Mouse (Mus musculus) embryonic facial prominence, embryonic 12.5 days (tissue): Measurements from ENCODE around the gene Ppp1r16b. TPM values are rescaled to one million over a fixed set of nuclear protein-coding genes. Genes with fewer than 3 reads are reported as not detected.

Experiments used
- ATAC-seq: fragments of 200-750 bp; cut with Nextera tagmentation; 2 replicates; pipeline ENCODE4 v1.8.0; 2017; ENCODE audit not compliant: insufficient number of reproducible peaks, insufficient read depth, low FRiP score, low TSS enrichment
- H3K27ac ChIP-seq: fragments of 300-500 bp; sonication (generic); 2 replicates; pipeline ENCODE4 v1.5.1; 2016; ENCODE audit warnings: mild to moderate bottlenecking
- H3K27me3 ChIP-seq: fragments of 300-500 bp; sonication (generic); 2 replicates; pipeline ENCODE4 v1.6.1; 2016; ENCODE audit warnings: mild to moderate bottlenecking, moderate library complexity
- H3K36me3 ChIP-seq: fragments of 300-500 bp; sonication (generic); 2 replicates; pipeline ENCODE4 v1.6.1; 2016; ENCODE audit warnings: mild to moderate bottlenecking
- H3K4me1 ChIP-seq: fragments of 300-500 bp; sonication (generic); 2 replicates; pipeline ENCODE4 v1.6.1; 2016
- H3K4me2 ChIP-seq: fragments of 300-500 bp; sonication (generic); replicated peaks from 2 replicates; pipeline ENCODE4 v1.6.1; 2016; ENCODE audit warnings: mild to moderate bottlenecking, moderate library complexity
- H3K4me3 ChIP-seq: fragments of 300-500 bp; sonication (generic); 2 replicates; pipeline ENCODE4 v1.5.1; 2016; ENCODE audit warnings: mild to moderate bottlenecking
- H3K9ac ChIP-seq: fragments of 300-500 bp; sonication (generic); 2 replicates; pipeline ENCODE4 v1.6.1; 2016; ENCODE audit warnings: mild to moderate bottlenecking, moderate library complexity
- H3K9me3 ChIP-seq: fragments of 300-500 bp; sonication (generic); 2 replicates; pipeline ENCODE4 v1.6.1; 2016; ENCODE audit warnings: mild to moderate bottlenecking, moderate library complexity
- WGBS: fragments of 180-500 bp; shearing (Covaris S2); methylation state at CpG from one replicate; pipeline ENCODE4 v1.1.7; 2016; 5-methylcytosine and 5-hydroxymethylcytosine counted together
- polyA plus RNA-seq: library from polyadenylated mRNA; unstranded; fragments of >200 nt; fragmentation: Nextera tagmentation; extraction: Ambion mirVana; gene quantifications from 2 replicates; pipeline ENCODE4 v1.2.1, GENCODE M21; 2016

Gene Ppp1r16b
- polyA plus RNA-seq, 1 experiment from 2014 or later: 2.5 TPM

DNA sequence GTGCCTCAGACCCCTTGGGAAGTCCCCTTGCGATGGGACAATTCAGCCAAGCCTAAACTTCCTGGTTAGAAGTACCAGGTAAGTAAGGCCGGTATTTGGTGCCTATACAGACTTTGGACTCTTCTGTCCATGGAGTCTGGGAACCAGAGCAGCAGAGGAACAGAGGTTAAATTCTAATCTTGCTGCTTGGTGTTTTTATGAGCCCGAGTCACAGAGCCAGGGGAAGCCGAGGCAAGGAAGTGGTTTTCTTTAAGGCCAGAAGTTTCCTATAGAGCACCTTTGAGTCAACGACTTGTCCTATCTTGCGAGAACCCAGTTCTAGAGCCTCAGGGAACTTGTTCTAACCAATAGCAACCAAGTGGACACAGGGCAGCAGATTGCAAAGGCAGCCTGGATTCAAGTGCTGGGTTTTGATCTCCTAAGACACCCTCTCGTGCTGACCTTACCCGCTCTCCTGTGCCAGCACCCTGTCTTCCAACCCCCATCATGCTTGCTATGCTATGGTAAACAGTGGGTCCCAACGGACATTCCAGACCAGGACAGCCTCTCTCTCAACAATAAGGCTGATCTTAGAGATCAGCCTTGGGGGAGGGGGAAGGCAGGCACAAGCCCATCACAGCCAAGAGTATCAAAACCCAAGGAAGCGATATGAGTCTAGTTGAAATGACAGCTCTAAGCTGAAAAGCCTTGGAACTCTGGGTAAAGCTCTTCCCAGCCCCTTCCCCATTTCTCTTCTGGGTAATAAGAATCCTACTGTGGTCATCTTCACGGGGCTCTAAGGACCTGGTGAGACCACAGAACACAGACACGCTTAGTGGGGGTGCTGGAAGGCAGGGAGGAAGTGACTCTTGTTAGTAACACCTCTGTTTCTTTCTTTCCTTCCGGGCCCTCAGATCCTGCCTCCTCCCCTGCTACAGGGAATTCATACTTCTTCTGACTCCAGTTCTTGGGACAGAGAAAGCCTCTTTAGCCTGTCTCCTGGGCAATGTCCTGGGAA, 4.3 kb downstream of the Ppp1r16b start:
- WGBS: 63% methylated on average over 13 of the region's 13 CpGs
- no peak overlapping the region for H3K4me2 ChIP-seq
- H3K4me1 ChIP-seq: peaks cover 37% of the 10 kb centered on the region
- H3K27ac ChIP-seq: no peak overlapping the region
- H3K9me3 ChIP-seq: no peaks in the 10 kb centered on the region
- no peak overlapping the region for H3K4me3 ChIP-seq
- no peaks in the 10 kb centered on the region for H3K36me3 ChIP-seq
- no peak overlapping the region for H3K9ac ChIP-seq
- no peak for ATAC-seq
- peaks cover 65% of the 10 kb centered on the region for H3K27me3 ChIP-seq

DNA sequence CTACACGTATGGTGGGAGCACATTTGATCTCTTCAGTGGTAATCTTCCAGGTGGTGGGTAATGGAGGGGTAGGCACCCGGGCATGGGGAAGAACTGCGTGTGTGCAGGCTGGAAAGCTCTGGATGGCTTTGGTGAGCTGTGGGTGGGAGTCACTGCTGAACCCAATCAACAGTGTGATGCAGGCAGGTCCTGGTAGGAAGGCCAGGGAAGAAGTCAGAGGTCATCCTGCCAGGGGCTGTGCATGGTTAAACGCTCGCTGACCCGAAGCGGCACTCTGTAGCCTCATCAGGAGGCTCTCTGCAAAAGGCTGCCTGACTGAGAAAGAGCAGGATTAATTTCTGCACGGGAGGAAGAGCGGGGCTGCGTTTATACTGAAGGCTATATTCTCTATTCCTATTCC, 5.4 kb downstream of the Ppp1r16b start:
- no peaks in the 10 kb centered on the region for H3K9me3 ChIP-seq
- 13% methylated on average over 10 of the region's 10 CpGs for WGBS
- peaks cover 37% of the 10 kb centered on the region for H3K4me1 ChIP-seq
- H3K27me3 ChIP-seq: peaks cover 55% of the 10 kb centered on the region
- no peak overlapping the region for H3K9ac ChIP-seq
- no peak for ATAC-seq
- H3K4me2 ChIP-seq: no peak overlapping the region
- no peak overlapping the region for H3K27ac ChIP-seq
- no peak overlapping the region for H3K4me3 ChIP-seq
- H3K36me3 ChIP-seq: no peaks in the 10 kb centered on the region

DNA sequence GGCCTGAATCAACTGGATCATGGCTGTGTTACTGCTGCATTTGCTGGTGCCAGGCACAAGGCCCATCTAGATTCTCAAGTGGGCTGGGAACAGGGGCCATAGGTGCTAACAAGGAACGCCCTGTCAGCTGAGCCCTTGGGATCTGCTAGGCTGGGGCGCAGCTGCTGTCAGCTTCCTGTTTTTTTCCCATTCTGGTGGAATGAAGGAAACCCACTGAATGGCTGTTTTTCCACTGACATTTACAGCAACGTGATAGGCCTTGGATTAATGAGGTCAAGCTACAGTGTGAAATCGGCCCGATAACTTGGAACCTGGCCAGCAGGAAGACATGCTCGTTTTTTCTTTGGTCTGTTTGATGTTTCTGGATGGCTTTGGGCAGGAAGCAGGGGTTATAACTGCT, 7.6 kb downstream of the Ppp1r16b start:
- Histone ChIP-seq H3K4me2 (no peak overlapping the region), H3K4me1 (peaks cover 26% of the 10 kb centered on the region), H3K9me3 (no peaks in the 10 kb centered on the region), H3K27ac (no peak overlapping the region), H3K27me3 (peaks cover 32% of the 10 kb centered on the region), H3K36me3 (no peaks in the 10 kb centered on the region), H3K4me3 (no peak overlapping the region), H3K9ac (no peak overlapping the region)
- no peak for ATAC-seq
- WGBS: 16% methylated on average over 6 of the region's 6 CpGs

DNA sequence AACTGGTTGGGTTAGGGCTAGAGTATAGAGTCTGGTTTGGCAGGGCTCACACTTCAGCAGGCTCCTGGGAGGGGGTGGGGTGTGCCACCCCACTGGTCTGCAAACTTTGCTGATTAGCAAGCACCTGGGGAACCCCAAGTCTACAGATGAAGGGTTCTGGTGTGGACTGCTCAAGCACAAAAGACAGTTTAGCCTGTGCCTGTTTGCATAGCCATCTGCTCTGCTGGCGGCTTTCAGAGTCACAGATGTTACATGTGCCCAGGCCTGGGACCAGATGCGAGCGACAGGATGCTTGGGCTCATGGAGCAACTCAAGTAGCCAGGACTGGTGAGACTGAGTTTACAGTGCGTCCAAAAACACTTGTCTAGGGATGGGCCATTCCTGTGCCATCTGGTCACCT, 8.3 kb downstream of the Ppp1r16b start:
- no peak overlapping the region for H3K4me2 ChIP-seq
- peak overlapping the region; percentile 52; the same call in 1 of the 2 replicates for H3K27ac ChIP-seq
- 41% methylated on average over 4 of the region's 4 CpGs for WGBS
- ATAC-seq: no peak
- H3K4me1 ChIP-seq: peaks cover 19% of the 10 kb centered on the region
- H3K9me3 ChIP-seq: no peaks in the 10 kb centered on the region
- H3K4me3 ChIP-seq: no peak overlapping the region
- peaks cover 26% of the 10 kb centered on the region for H3K27me3 ChIP-seq
- H3K36me3 ChIP-seq: no peaks in the 10 kb centered on the region
- H3K9ac ChIP-seq: no peak overlapping the region

DNA sequence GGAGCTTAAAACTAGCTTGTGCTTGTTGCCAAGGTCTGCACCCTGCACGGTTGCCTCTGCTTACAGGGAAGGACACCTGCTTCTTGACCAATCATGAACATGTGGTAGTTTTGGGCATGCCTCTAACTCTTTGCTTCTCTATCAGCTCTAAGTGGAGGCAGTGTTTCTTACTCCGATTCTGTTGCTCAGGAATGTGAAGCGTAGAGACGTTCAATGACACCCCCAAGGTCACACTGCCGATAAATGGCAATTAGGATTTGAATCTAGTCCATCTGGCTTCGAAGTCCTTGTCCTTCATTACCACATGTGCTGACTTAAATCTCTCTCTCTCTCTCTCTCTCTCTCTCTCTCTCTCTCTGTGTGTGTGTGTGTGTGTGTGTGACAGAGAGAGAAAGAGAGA, 8.9 kb downstream of the Ppp1r16b start:
- Histone ChIP-seq H3K36me3 (no peaks in the 10 kb centered on the region), H3K4me1 (peaks cover 14% of the 10 kb centered on the region), H3K27me3 (peaks cover 19% of the 10 kb centered on the region), H3K9ac (no peak overlapping the region), H3K9me3 (no peaks in the 10 kb centered on the region), H3K4me3 (no peak overlapping the region), H3K4me2 (no peak overlapping the region), H3K27ac (no peak overlapping the region)
- WGBS: 65% methylated on average over 6 of the region's 6 CpGs
- no peak for ATAC-seq

DNA sequence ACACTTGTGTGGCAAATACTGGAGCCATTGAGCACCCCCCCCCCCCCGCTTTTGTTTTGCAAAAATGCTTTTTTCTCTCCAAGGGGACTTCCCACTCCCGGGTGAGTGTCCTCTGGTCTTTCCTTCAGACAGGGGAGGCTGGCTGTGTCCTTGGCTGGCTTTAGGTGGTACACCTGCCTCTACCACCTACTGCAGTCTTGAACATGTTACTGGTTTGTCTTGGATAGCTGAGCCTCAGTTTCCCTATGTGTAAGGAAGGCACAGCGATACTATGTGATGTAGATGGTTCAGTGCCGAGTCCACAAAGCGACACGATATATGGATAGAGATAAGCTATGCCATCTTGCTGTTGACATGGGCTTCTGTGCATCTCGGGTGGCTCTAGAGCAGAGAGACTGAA, 9.6 kb downstream of the Ppp1r16b start:
- no peak overlapping the region for H3K27ac ChIP-seq
- peaks cover 13% of the 10 kb centered on the region for H3K27me3 ChIP-seq
- peaks cover 14% of the 10 kb centered on the region for H3K4me1 ChIP-seq
- no peaks in the 10 kb centered on the region for H3K36me3 ChIP-seq
- no peak for ATAC-seq
- no peak overlapping the region for H3K9ac ChIP-seq
- no peak overlapping the region for H3K4me3 ChIP-seq
- whole genome bisulfite sequencing: 79% methylated on average over 7 of the region's 7 CpGs
- H3K9me3 ChIP-seq: no peaks in the 10 kb centered on the region
- no peak overlapping the region for H3K4me2 ChIP-seq

DNA sequence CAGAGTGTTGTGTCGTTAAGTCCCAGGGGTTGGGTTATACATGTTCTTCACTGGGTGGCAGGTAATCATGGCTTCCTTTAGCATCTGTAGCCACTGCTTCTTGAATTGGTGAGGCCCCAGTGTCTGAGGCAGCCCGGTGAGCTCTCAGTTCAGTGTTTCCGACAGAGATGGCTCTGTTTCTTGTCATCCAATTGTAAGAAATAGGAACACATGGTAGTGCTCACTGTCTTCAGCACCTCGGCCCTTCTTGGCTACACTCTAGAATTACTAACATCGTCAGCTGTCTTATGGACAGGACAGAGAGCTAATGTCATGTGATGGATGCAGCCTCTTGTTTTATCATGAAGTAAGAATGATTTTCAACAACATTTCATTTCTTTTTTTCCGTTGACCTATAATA, 10.0 kb downstream of the Ppp1r16b start:
- 60% methylated on average over 6 of the region's 6 CpGs for WGBS
- Histone ChIP-seq H3K4me3 (no peak overlapping the region), H3K4me2 (no peak overlapping the region), H3K4me1 (peaks cover 14% of the 10 kb centered on the region), H3K27me3 (peaks cover 9% of the 10 kb centered on the region), H3K27ac (no peak overlapping the region), H3K9ac (no peak overlapping the region), H3K9me3 (no peaks in the 10 kb centered on the region), H3K36me3 (no peaks in the 10 kb centered on the region)
- no peak for ATAC-seq

DNA sequence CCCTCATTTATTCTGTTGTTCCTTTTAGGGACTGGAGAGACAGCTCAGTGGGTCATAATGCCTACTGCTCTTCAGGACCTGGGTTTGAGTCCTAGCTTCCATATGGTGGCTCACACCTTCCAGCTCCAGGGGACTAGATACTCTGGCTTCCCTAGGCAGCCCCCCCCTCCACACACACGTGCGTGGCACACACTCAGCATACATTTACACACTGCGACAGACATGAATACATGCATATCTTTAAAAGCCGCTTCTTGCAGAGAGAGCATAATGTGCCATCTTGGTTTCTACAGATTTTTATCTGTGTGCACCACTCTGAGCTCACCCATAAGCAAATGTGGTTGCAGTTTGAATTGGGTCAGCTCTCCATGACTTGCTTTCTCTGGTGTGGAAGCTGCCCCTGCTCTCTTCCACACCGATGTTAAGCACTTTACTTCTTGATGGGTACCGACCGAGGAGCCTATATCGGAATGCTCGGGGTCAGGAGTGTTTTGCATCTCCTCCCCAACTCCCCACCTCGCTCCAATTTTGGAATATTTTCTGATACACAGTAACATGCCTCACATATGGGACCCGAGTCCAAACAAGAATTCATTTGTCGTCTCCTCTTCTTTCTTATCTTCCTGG, 10.8 kb downstream of the Ppp1r16b start:
- Histone ChIP-seq H3K36me3 (no peaks in the 10 kb centered on the region), H3K4me1 (peaks cover 14% of the 10 kb centered on the region), H3K9ac (no peak overlapping the region), H3K9me3 (no peaks in the 10 kb centered on the region), H3K4me2 (no peak overlapping the region), H3K27ac (no peak overlapping the region), H3K27me3 (0 out of 2 replicates have a peak, but pooled peaks cover 3% of the 10 kb centered on the region), H3K4me3 (no peak overlapping the region)
- ATAC-seq: no peak
- 88% methylated on average over 12 of the region's 12 CpGs for WGBS

DNA sequence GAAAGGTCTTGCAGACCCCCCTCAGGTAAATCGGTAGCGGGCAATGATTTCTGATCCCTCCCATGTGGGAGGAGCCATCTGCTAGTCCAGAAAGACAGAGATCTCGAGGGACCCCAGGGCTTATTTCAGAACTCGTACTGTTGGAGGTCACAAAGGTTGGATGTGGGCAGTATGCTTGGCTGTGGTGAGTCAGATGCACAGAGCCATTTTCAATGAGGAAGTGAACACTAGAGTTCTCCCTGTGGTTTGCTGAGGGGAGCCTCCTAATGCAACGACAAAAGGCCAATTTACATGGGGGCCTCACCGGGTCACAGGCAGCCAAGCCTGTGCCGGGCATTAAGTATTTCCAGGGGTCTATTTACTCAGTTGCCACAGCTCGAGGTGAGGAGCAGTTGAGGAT, 12.7 kb downstream of the Ppp1r16b start:
- Histone ChIP-seq H3K27ac (no peak overlapping the region), H3K9me3 (no peaks in the 10 kb centered on the region), H3K4me1 (peaks cover 20% of the 10 kb centered on the region), H3K9ac (no peak overlapping the region), H3K4me2 (no peak overlapping the region), H3K27me3 (no peaks in the 10 kb centered on the region), H3K4me3 (no peak overlapping the region), H3K36me3 (no peaks in the 10 kb centered on the region)
- WGBS: 55% methylated on average over 8 of the region's 8 CpGs
- no peak for ATAC-seq

DNA sequence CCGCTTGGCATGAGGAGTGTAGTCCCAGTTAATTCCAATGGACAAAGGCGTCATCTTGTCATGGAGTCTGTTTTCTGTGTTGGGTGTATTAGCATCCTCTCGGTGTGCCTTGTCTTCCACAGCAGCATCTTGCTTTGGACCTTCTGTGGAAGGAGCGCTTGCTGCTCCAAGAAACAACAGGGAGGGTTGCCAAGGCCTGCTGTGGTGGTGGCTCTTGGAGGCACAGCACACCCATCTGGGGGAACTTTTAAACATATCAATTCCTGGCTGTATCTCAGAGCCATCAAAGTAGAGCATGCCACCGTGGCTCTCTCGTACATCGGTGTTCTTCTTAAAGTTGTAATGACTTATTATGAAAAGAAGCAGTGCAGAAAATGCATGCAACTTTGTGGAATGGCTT, 13.9 kb downstream of the Ppp1r16b start:
- no peaks in the 10 kb centered on the region for H3K9me3 ChIP-seq
- H3K4me2 ChIP-seq: no peak overlapping the region
- H3K4me1 ChIP-seq: peaks cover 14% of the 10 kb centered on the region
- 94% methylated on average over 7 of the region's 7 CpGs for WGBS
- no peak overlapping the region for H3K27ac ChIP-seq
- H3K4me3 ChIP-seq: no peak overlapping the region
- no peak overlapping the region for H3K9ac ChIP-seq
- H3K36me3 ChIP-seq: no peaks in the 10 kb centered on the region
- ATAC-seq: no peak
- H3K27me3 ChIP-seq: no peaks in the 10 kb centered on the region

DNA sequence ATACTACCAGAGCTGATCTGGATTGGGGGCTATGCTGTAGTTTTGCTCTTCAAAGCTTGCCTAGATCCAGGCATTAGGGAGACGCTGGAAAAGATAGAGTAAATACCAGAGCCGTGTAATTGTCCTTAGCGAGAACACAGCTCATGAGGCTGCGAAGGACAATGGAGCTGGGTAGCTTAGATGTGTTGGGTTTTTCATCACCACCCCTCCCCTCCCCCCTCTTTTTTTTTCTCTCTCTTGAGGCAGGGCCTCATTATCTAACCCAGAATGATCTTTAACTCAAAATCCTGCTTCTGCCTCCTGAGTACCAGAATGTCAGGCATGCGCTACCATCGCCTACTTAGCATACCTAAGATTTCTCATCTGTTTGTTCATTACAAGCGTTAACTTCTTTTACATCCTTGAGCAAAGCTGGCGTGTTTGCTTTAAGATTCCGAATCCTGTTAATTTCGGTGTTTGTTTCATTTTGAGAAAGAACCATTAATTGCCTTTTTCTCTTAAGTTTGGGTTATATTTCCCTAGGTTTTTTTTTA, 15.2 kb downstream of the Ppp1r16b start:
- 67% methylated on average over 10 of the region's 10 CpGs for WGBS
- H3K9ac ChIP-seq: no peak overlapping the region
- no peak overlapping the region for H3K27ac ChIP-seq
- H3K36me3 ChIP-seq: no peaks in the 10 kb centered on the region
- no peaks in the 10 kb centered on the region for H3K9me3 ChIP-seq
- no peak overlapping the region for H3K4me2 ChIP-seq
- no peaks in the 10 kb centered on the region for H3K27me3 ChIP-seq
- H3K4me1 ChIP-seq: peaks cover 14% of the 10 kb centered on the region; the same call in 1 of the 2 replicates
- H3K4me3 ChIP-seq: no peak overlapping the region
- ATAC-seq: no peak

DNA sequence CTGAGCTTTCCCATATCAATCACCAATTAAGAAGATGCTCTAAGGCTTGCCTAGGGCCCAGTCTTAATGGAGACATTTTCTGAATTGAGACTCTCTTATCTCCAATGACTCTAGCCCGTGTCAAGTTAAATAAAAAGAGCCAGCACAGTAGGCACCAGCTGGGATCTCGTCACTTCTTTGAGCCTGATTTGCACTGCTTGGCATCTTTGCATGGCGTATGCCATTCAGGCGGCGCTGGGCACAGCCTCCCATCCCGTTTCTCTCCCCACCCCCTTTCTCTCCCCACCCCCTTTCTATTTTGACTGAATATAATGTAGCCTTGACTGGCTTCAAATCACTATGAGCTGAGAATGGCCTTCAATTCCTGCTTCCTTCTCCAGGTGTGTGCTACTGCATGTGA, 16.5 kb downstream of the Ppp1r16b start:
- H3K9me3 ChIP-seq: no peaks in the 10 kb centered on the region
- no peak for ATAC-seq
- no peak overlapping the region for H3K4me2 ChIP-seq
- no peak overlapping the region for H3K27ac ChIP-seq
- H3K9ac ChIP-seq: no peak overlapping the region
- no peaks in the 10 kb centered on the region for H3K27me3 ChIP-seq
- no peak overlapping the region for H3K4me3 ChIP-seq
- 83% methylated on average over 6 of the region's 6 CpGs for whole genome bisulfite sequencing
- peaks cover 15% of the 10 kb centered on the region for H3K4me1 ChIP-seq
- no peaks in the 10 kb centered on the region for H3K36me3 ChIP-seq
